Mouse (Mus musculus) midbrain, postnatal 0 days (tissue): Measurements from ENCODE around the gene Rad9a. TPM values are rescaled to one million over a fixed set of nuclear protein-coding genes. Genes with fewer than 3 reads are reported as not detected.

Experiments
- ATAC-seq: fragments of 200-750 bp; cut with Nextera tagmentation; 2 replicates; pipeline ENCODE4 v1.8.0; 2017; ENCODE audit warnings: moderate number of reproducible peaks, mild to moderate bottlenecking, moderate TSS enrichment, moderate library complexity; ENCODE audit not compliant: low FRiP score
- DNase-seq: peaks from one replicate; pipeline ENCODE4 v3.0.0-alpha.2; 2015; ENCODE audit warnings: low spot score
- H3K27ac ChIP-seq: fragments of 300-500 bp; sonication (generic); 2 replicates; pipeline ENCODE4 v1.5.1; 2014; ENCODE audit warnings: low read depth, mild to moderate bottlenecking, low read length, mixed read lengths
- H3K27me3 ChIP-seq: fragments of 300-500 bp; sonication (generic); 2 replicates; pipeline ENCODE4 v1.6.1; 2014; ENCODE audit warnings: low read length, control low read depth, mixed read lengths; ENCODE audit not compliant: insufficient read depth
- H3K36me3 ChIP-seq: fragments of 300-500 bp; sonication (generic); 2 replicates; pipeline ENCODE4 v1.6.1; 2014; ENCODE audit warnings: low read length, control low read depth, mixed read lengths; ENCODE audit not compliant: insufficient read depth
- H3K4me1 ChIP-seq: fragments of 300-500 bp; sonication (generic); 2 replicates; pipeline ENCODE4 v1.6.1; 2014; ENCODE audit warnings: mild to moderate bottlenecking, control low read depth, antibody characterized with exemption, low read length, mixed read lengths; ENCODE audit not compliant: insufficient read depth
- H3K4me2 ChIP-seq: fragments of 300-500 bp; sonication (generic); 2 replicates; pipeline ENCODE4 v1.6.1; 2014; ENCODE audit warnings: low read depth, mild to moderate bottlenecking, low read length, mixed read lengths; ENCODE audit not compliant: poor library complexity, severe bottlenecking
- H3K4me3 ChIP-seq: fragments of 300-500 bp; sonication (generic); 2 replicates; pipeline ENCODE4 v1.5.1; 2014; ENCODE audit warnings: low read depth, mild to moderate bottlenecking, low read length, moderate library complexity
- H3K9ac ChIP-seq: fragments of 300-500 bp; sonication (generic); replicated peaks from 2 replicates; pipeline ENCODE4 v1.6.1; 2014; ENCODE audit warnings: mild to moderate bottlenecking, low read length, moderate library complexity, mixed read lengths; ENCODE audit not compliant: poor library complexity, severe bottlenecking
- H3K9me3 ChIP-seq: fragments of 300-500 bp; sonication (generic); 2 replicates; pipeline ENCODE4 v1.6.1; 2016; ENCODE audit warnings: low read length, control low read depth
- CTCF ChIP-seq: IDR thresholded peaks from 2 replicates; pipeline ENCODE4 v1.5.1; 2016; ENCODE audit warnings: antibody characterized with exemption, mild to moderate bottlenecking
- WGBS: fragments of 180-500 bp; shearing (Covaris S2); extraction: QIAGEN DNeasy Blood & Tissue Kit; methylation state at CpG from one replicate; pipeline ENCODE4 v1.1.7; 2014; 5-methylcytosine and 5-hydroxymethylcytosine counted together
- polyA plus RNA-seq: library from polyadenylated mRNA; unstranded; fragments of >200 nt; fragmentation: Nextera tagmentation; extraction: Ambion mirVana; gene quantifications from 2 replicates; pipeline ENCODE4 v1.2.1, GENCODE M21; 2015
- total RNA-seq: library from RNA; depleted of rRNA; stranded (reverse); fragments of >200 nt; gene quantifications from 2 replicates; pipeline ENCODE4 v1.2.3, GENCODE M21; 2014

The Rad9a gene
- total and polyA plus RNA-seq, 2 experiments from 2014 or later = 14.7 to 22.8 TPM

- Histone ChIP-seq H3K4me3 (no peak overlapping the region), H3K27ac (no peak overlapping the region), H3K4me1 (peaks cover 10% of the 10 kb centered on the region), H3K27me3 (no peaks in the 10 kb centered on the region), H3K4me2 (no peak overlapping the region), H3K36me3 (peaks cover 38% of the 10 kb centered on the region), H3K9me3 (no peaks in the 10 kb centered on the region), H3K9ac (no peak overlapping the region)
- ATAC-seq = no peak
- no peak for DNase-seq
- WGBS = 90% methylated on average over 8 of the region's 8 CpGs
- TF ChIP-seq CTCF = no peak
Observed at GRCm38 (mm10) chr19:4194021-4194724, 7.3 kb downstream of the Rad9a start.

- peaks cover 36% of the 10 kb centered on the region for H3K36me3 ChIP-seq
- no peaks in the 10 kb centered on the region for H3K27me3 ChIP-seq
- ATAC-seq (no peak), DNase-seq (no peak)
- peak overlapping the region; percentile 94 for H3K4me3 ChIP-seq
- no peaks in the 10 kb centered on the region for H3K9me3 ChIP-seq
- H3K4me2 ChIP-seq = peak overlapping the region; percentile 88
- peak overlapping the region; percentile 100 for H3K9ac ChIP-seq
- H3K4me1 ChIP-seq = peaks cover 10% of the 10 kb centered on the region
- 51% methylated on average over 6 of the region's 6 CpGs for WGBS
- no peak for TF ChIP-seq CTCF
- peak overlapping the region; percentile 94; the same call in 1 of the 2 replicates for H3K27ac ChIP-seq
Observed at GRCm38 (mm10) chr19:4193129-4193528, 8.3 kb downstream of the Rad9a start.

- WGBS = under 1% methylated on average over 48 of the region's 52 CpGs
- H3K9ac ChIP-seq = peak overlapping the region; percentile 100
- peak overlapping the region; percentile 94 for H3K27ac ChIP-seq
- H3K36me3 ChIP-seq = peaks cover 36% of the 10 kb centered on the region
- H3K4me1 ChIP-seq = peaks cover 10% of the 10 kb centered on the region
- H3K4me2 ChIP-seq = peak overlapping the region; percentile 88
- ATAC-seq = peak; percentile 44
- no peaks in the 10 kb centered on the region for H3K9me3 ChIP-seq
- peak; percentile 58 for DNase-seq
- TF ChIP-seq CTCF = no peak
- no peaks in the 10 kb centered on the region for H3K27me3 ChIP-seq
- H3K4me3 ChIP-seq = peak overlapping the region; percentile 94
Observed at GRCm38 (mm10) chr19:4192251-4192985, 9.0 kb downstream of the Rad9a start.

- Histone ChIP-seq H3K27ac (peak within 1 kb of the TSS; percentile 94), H3K27me3 (no peaks in the 10 kb centered on the region), H3K36me3 (peaks cover 28% of the 10 kb centered on the region), H3K9me3 (no peaks in the 10 kb centered on the region), H3K4me1 (peaks cover 10% of the 10 kb centered on the region), H3K4me3 (peak within 1 kb of the TSS; percentile 94), H3K9ac (peak within 1 kb of the TSS; percentile 100), H3K4me2 (peak within 1 kb of the TSS; percentile 88)
- TF ChIP-seq CTCF = peak; percentile 81
- ATAC-seq (peak; percentile 88), DNase-seq (peak; percentile 90)
- 6% methylated on average over 29 of the region's 47 CpGs for WGBS
Observed at GRCm38 (mm10) chr19:4191528-4192250, 9.8 kb downstream of the Rad9a start, which contains the start of gene Ppp1ca. Gene Ppp1ca, plus strand, starts transcription at chr19:4192065.

GRCm38 (mm10) chr19:4190831-4191334 is 10.6 kb downstream of the Rad9a start, which contains the start of gene Tbc1d10c:
Gene Tbc1d10c, minus strand, starts transcription at chr19:4191284.
- Histone ChIP-seq H3K9me3 (no peaks in the 10 kb centered on the region), H3K9ac (peak within 1 kb of the TSS; percentile 100), H3K4me1 (peaks cover 10% of the 10 kb centered on the region), H3K27me3 (no peaks in the 10 kb centered on the region), H3K36me3 (peaks cover 20% of the 10 kb centered on the region; the same call in 1 of the 2 replicates), H3K27ac (peak within 1 kb of the TSS; percentile 94), H3K4me2 (peak within 1 kb of the TSS; percentile 88), H3K4me3 (peak within 1 kb of the TSS; percentile 94)
- WGBS = 67% methylated on average over 4 of the region's 4 CpGs
- ATAC-seq = no peak
- no peak for TF ChIP-seq CTCF
- no peak for DNase-seq
